Mouse (Mus musculus) adipocyte (in vitro differentiated cells): ENCODE measurements around the gene Sms.

ENCODE experiments used
- DNase-seq: peaks from one replicate; pipeline ENCODE4 v3.0.0-alpha.2; 2016; ENCODE audit warnings: low spot score

The Sms gene

GRCm38 (mm10) chrX:157449000-157449399, 43.1 kb downstream of the Sms start:
- no peak for DNase-seq

DNA sequence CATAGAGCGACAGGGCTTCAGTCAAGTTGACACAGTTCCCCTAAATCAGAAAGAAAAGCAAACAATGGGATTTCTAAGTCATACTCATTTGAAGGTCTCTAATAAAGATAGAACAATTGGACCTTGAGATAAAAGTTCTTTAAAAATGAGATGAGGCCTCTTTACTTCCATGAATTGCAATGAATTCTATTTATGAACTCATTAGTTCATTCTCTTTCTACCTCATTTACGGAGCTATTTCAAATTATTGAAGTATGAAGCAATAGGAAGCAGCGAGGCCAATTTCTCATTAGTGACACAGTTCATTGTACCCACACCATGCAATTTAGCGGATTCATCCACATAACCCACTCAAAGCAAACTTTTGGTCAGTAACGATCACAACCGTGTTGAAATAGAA, 44.7 kb downstream of the Sms start:
- DNase-seq: no peak

DNA sequence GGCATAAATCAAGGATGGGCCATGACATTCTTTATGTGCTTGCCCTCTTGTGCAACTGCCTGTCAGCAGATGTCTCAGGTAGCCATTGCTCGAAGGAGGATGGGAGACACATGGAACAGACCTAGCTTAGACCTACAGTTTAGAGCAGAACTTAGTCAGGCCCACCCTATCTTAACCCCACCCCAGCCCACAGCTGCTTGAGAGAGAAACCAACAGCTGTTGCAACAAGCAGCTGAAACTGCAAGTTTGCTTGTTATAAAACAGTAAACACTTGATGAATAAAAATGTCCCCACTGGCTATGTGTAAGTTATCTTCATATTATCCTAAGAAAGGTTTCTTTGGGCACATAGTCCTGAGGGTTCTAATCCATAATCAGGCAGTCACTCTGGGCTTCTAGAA, 57.3 kb downstream of the Sms start:
- no peak for DNase-seq

- no peak for DNase-seq
Measured at GRCm38 (mm10) chrX:157419451-157419850, 72.6 kb downstream of the Sms start.

GRCm38 (mm10) chrX:157415212-157415611, 76.9 kb downstream of the Sms start, which contains the start of gene Phex:
TSS of gene Phex (minus strand) at chrX:157415312.
- DNase-seq: no peak

- no peak for DNase-seq
Measured at GRCm38 (mm10) chrX:157404919-157405318, 87.2 kb downstream of the Sms start.
